Mouse (Mus musculus) embryonic facial prominence, embryonic 13.5 days (tissue): ENCODE measurements at regions not wholly inside any gene's neighbourhood (a gene's known extent, or its start where the extent isn't known, plus 50 kb on each side); places are given as distances from the start of the nearest gene placed in this dataset.

Source experiments
- ATAC-seq: fragments of 200-750 bp; cut with Nextera tagmentation; 2 replicates; pipeline ENCODE4 v1.8.0; 2017; ENCODE audit warnings: low read depth; ENCODE audit not compliant: insufficient number of reproducible peaks, insufficient read depth, low FRiP score, low TSS enrichment
- H3K27ac ChIP-seq: fragments of 300-500 bp; sonication (generic); 2 replicates; pipeline ENCODE4 v1.5.1; 2015; ENCODE audit warnings: moderate library complexity, mild to moderate bottlenecking, inconsistent platforms
- H3K27me3 ChIP-seq: fragments of 300-500 bp; sonication (generic); 2 replicates; pipeline ENCODE4 v1.6.1; 2015; ENCODE audit warnings: mild to moderate bottlenecking, inconsistent platforms
- H3K36me3 ChIP-seq: fragments of 300-500 bp; sonication (generic); 2 replicates; pipeline ENCODE4 v1.6.1; 2015; ENCODE audit warnings: mild to moderate bottlenecking, inconsistent platforms
- H3K4me1 ChIP-seq: fragments of 300-500 bp; sonication (generic); 2 replicates; pipeline ENCODE4 v1.6.1; 2015; ENCODE audit warnings: inconsistent platforms
- H3K4me2 ChIP-seq: fragments of 300-500 bp; sonication (generic); 2 replicates; pipeline ENCODE4 v1.6.1; 2015; ENCODE audit warnings: moderate library complexity, mild to moderate bottlenecking, inconsistent platforms
- H3K4me3 ChIP-seq: fragments of 300-500 bp; sonication (generic); 2 replicates; pipeline ENCODE4 v1.5.1; 2015; ENCODE audit warnings: mild to moderate bottlenecking, inconsistent platforms
- H3K9ac ChIP-seq: fragments of 300-500 bp; sonication (generic); 2 replicates; pipeline ENCODE4 v1.6.1; 2015; ENCODE audit warnings: mild to moderate bottlenecking, inconsistent platforms
- H3K9me3 ChIP-seq: fragments of 300-500 bp; sonication (generic); 2 replicates; pipeline ENCODE4 v1.6.1; 2016; ENCODE audit warnings: inconsistent platforms
- WGBS: fragments of 180-500 bp; shearing (Covaris S2); methylation state at CpG from one replicate; pipeline ENCODE4 v1.1.7; 2015; ENCODE audit warnings: mixed read lengths; 5-methylcytosine and 5-hydroxymethylcytosine counted together

GRCm38 (mm10) chr3:60323514-60323913, 149.1 kb upstream of the Mbnl1 start:
- Histone ChIP-seq H3K9me3 (no peaks in the 10 kb centered on the region), H3K4me2 (no peak overlapping the region), H3K4me3 (no peak overlapping the region), H3K4me1 (no peaks in the 10 kb centered on the region), H3K36me3 (no peaks in the 10 kb centered on the region), H3K27ac (no peak overlapping the region), H3K9ac (no peak overlapping the region), H3K27me3 (no peaks in the 10 kb centered on the region)
- no peak for ATAC-seq

GRCm38 (mm10) chr3:60324416-60324815, 148.2 kb upstream of the Mbnl1 start:
- no peaks in the 10 kb centered on the region for H3K9me3 ChIP-seq
- no peaks in the 10 kb centered on the region for H3K27me3 ChIP-seq
- no peak overlapping the region for H3K4me2 ChIP-seq
- no peak overlapping the region for H3K4me3 ChIP-seq
- H3K9ac ChIP-seq: no peak overlapping the region
- no peak for ATAC-seq
- H3K4me1 ChIP-seq: no peaks in the 10 kb centered on the region
- no peak overlapping the region for H3K27ac ChIP-seq
- H3K36me3 ChIP-seq: no peaks in the 10 kb centered on the region

GRCm38 (mm10) chr3:60324969-60325368, 147.7 kb upstream of the Mbnl1 start:
- Histone ChIP-seq H3K36me3 (no peaks in the 10 kb centered on the region), H3K4me3 (no peak overlapping the region), H3K9me3 (no peaks in the 10 kb centered on the region), H3K4me2 (no peak overlapping the region), H3K27ac (no peak overlapping the region), H3K9ac (no peak overlapping the region), H3K27me3 (no peaks in the 10 kb centered on the region), H3K4me1 (no peaks in the 10 kb centered on the region)
- no peak for ATAC-seq

GRCm38 (mm10) chr3:60332460-60332859, 140.2 kb upstream of the Mbnl1 start:
- no peaks in the 10 kb centered on the region for H3K9me3 ChIP-seq
- no peak overlapping the region for H3K4me2 ChIP-seq
- no peak overlapping the region for H3K4me3 ChIP-seq
- no peaks in the 10 kb centered on the region for H3K36me3 ChIP-seq
- H3K9ac ChIP-seq: no peak overlapping the region
- H3K27ac ChIP-seq: no peak overlapping the region
- H3K27me3 ChIP-seq: no peaks in the 10 kb centered on the region
- H3K4me1 ChIP-seq: no peaks in the 10 kb centered on the region
- no peak for ATAC-seq

DNA sequence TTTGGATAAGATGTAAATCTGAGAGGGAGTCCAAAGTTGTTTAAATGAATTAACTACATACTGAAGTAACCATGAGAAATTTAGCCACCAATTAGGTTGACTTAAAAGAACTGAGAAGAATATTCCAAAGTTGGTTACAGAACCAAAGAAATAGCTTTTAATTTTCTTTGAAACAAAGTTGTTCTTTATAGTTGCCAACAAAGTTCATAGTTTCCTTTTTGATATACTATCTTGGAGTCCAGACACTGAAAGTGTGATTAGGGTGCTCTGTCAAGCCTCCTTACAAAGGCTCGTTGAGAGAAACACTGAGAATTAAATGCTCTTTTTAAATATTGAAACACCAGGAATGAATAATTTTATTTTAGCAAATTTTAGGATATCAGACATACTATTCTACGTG, 139.0 kb upstream of the Mbnl1 start:
- 88% methylated on average over 2 of the region's 2 CpGs for WGBS
- H3K4me1 ChIP-seq: no peaks in the 10 kb centered on the region
- no peak overlapping the region for H3K27ac ChIP-seq
- no peak overlapping the region for H3K4me3 ChIP-seq
- no peaks in the 10 kb centered on the region for H3K9me3 ChIP-seq
- H3K27me3 ChIP-seq: no peaks in the 10 kb centered on the region
- H3K36me3 ChIP-seq: no peaks in the 10 kb centered on the region
- ATAC-seq: no peak
- H3K9ac ChIP-seq: no peak overlapping the region
- H3K4me2 ChIP-seq: no peak overlapping the region

DNA sequence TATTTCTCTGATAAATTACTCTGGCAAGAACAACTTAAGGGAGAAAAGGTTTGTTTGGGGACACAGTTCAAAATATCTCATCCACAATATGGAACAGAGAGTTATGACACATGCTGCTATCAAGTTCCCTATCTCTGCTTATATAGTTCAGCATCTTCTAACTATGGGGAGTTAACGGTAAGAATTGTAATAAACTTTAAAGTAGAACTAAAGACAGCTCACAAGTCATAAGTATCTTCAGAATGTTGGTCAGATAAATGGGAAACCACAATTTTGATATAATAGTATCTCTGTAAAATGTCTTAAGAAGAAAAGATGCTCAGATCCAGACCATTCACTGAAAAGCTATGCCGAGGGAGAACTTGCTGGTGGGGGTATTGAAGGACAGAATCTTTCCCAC, 138.5 kb upstream of the Mbnl1 start:
- 88% methylated on average over 2 of the region's 2 CpGs for WGBS
- Histone ChIP-seq H3K36me3 (no peaks in the 10 kb centered on the region), H3K9me3 (no peaks in the 10 kb centered on the region), H3K4me3 (no peak overlapping the region), H3K27me3 (no peaks in the 10 kb centered on the region), H3K9ac (no peak overlapping the region), H3K4me1 (no peaks in the 10 kb centered on the region), H3K27ac (no peak overlapping the region), H3K4me2 (no peak overlapping the region)
- no peak for ATAC-seq

DNA sequence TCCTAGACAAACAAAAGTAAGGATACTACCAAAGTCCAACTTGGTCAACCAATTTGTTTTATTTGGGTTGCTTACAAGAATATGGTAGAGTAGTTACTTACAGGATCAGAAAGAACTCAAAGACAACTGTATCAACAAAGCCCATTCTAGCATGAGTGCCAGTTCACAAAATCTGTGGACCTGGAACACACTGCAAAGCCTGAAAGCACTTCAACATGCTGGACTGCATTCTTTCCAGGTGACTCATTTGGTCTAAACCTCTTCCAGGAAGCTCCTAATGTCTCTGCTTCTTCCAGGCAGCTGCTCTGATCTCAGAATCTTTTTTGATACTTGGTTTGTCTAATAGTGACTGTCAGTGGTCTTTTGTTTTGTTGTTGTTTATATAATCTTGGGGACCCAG, 126.2 kb upstream of the Mbnl1 start:
- ATAC-seq: no peak

DNA sequence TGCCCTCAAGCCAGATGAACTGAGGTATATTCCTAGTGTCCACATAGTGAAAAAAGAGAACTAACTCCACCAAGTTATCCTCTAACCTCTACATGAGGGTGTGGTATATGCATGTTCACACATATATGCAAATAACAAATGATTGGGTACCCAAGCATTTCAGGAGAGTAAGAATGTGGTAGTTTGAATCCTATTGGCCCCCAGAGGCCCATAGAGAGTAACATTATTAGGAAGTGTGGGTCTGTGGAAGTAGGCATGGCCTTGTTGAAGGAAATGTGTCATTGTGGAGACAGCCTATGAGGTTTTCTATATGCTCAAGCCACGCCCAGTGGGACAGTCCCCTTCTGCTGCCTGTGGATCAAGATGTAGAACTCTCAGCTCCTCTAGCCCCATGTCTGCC, 125.6 kb upstream of the Mbnl1 start:
- ATAC-seq: no peak
- 74% methylated on average over 1 of the region's 1 CpGs for WGBS
- H3K9me3 ChIP-seq: peaks cover 3% of the 10 kb centered on the region; the same call in 1 of the 2 replicates
- H3K27ac ChIP-seq: no peak overlapping the region
- H3K4me2 ChIP-seq: no peak overlapping the region
- no peaks in the 10 kb centered on the region for H3K4me1 ChIP-seq
- no peaks in the 10 kb centered on the region for H3K36me3 ChIP-seq
- no peak overlapping the region for H3K9ac ChIP-seq
- no peaks in the 10 kb centered on the region for H3K27me3 ChIP-seq
- no peak overlapping the region for H3K4me3 ChIP-seq

More for the DNA sequence above, 126.2 kb upstream of the Mbnl1 start:
- H3K9ac ChIP-seq: no peak overlapping the region
- no peak overlapping the region for H3K4me3 ChIP-seq
- H3K27me3 ChIP-seq: no peaks in the 10 kb centered on the region
- no peak overlapping the region for H3K27ac ChIP-seq
- H3K9me3 ChIP-seq: peaks cover 3% of the 10 kb centered on the region; the same call in 1 of the 2 replicates
- H3K4me1 ChIP-seq: no peaks in the 10 kb centered on the region
- H3K36me3 ChIP-seq: no peaks in the 10 kb centered on the region
- no peak overlapping the region for H3K4me2 ChIP-seq

DNA sequence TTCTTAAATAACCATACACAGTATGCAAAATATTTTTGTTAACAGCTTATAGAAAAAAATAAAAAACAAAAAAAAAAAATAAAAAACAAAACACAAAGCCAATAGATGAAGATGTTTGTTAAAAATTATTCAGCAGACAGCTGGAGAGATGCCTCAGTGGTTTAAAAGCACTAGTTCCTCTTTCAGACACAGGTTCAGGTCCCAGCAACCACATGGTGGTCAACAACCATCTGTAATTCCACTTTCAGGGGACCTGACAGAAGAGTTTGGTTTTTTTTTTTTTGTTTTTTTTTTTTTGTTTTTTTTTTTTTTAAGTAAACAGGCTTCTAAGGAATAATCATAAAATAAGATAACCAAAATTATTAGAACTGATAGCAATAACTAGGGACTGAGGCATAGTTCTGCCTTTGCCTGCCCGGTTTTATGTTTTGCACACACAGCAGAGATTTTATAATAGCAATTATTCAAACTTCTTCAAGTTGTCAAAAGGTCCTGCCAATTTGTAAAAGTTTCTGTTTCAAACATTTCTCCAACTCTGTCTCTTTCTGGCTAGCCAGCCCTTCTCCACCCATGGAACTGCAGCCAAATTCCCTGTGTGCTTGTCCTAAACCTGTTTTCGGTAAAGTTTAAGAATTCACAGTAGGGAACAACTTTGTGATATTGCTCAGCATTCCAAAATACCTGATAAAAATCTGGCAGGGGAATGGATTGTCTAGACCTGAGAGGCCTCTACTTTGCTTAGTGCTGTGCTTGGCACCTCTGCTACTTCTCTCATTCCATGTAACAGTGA, 101.3 kb upstream of the Mbnl1 start:
- Histone ChIP-seq H3K4me3 (no peak overlapping the region), H3K27ac (no peak overlapping the region), H3K27me3 (no peaks in the 10 kb centered on the region), H3K9ac (no peak overlapping the region), H3K4me2 (no peak overlapping the region), H3K9me3 (no peaks in the 10 kb centered on the region), H3K4me1 (no peaks in the 10 kb centered on the region), H3K36me3 (no peaks in the 10 kb centered on the region)
- ATAC-seq: no peak
- WGBS: 75% methylated on average over 2 of the region's 2 CpGs

GRCm38 (mm10) chr3:60373662-60374061, 99.0 kb upstream of the Mbnl1 start:
- Histone ChIP-seq H3K9ac (no peak overlapping the region), H3K36me3 (no peaks in the 10 kb centered on the region), H3K4me3 (no peak overlapping the region), H3K9me3 (no peaks in the 10 kb centered on the region), H3K27ac (no peak overlapping the region), H3K4me1 (no peaks in the 10 kb centered on the region), H3K4me2 (no peak overlapping the region), H3K27me3 (no peaks in the 10 kb centered on the region)
- ATAC-seq: no peak
- 85% methylated on average over 1 of the region's 1 CpGs for WGBS

DNA sequence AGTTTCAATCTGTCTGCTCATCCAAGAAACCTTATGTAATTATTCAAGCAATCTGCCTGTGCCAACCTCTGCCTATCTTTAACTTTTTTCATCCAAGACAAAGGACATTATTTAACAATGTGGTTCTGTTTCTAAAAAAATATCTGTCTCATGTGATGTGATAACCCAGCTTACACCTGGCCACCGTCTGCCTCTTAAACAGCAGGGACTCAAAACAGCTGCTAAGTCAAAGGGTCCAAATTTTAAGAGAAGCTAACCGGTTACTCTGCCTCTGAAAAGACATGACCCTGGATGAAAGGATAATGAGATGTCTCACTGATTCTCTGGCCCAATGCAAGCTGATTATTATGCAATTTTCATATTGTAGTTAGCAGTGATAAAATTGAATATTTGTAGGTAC, 84.0 kb upstream of the Mbnl1 start:
- H3K4me2 ChIP-seq: no peak overlapping the region
- H3K27me3 ChIP-seq: no peaks in the 10 kb centered on the region
- H3K4me1 ChIP-seq: no peaks in the 10 kb centered on the region
- no peak for ATAC-seq
- H3K36me3 ChIP-seq: no peaks in the 10 kb centered on the region
- H3K9me3 ChIP-seq: no peaks in the 10 kb centered on the region
- no peak overlapping the region for H3K4me3 ChIP-seq
- 56% methylated on average over 2 of the region's 2 CpGs for WGBS
- no peak overlapping the region for H3K9ac ChIP-seq
- no peak overlapping the region for H3K27ac ChIP-seq

GRCm38 (mm10) chr3:60389032-60389431, 83.6 kb upstream of the Mbnl1 start:
- H3K9ac ChIP-seq: no peak overlapping the region
- no peaks in the 10 kb centered on the region for H3K36me3 ChIP-seq
- H3K27me3 ChIP-seq: no peaks in the 10 kb centered on the region
- H3K4me2 ChIP-seq: no peak overlapping the region
- no peaks in the 10 kb centered on the region for H3K4me1 ChIP-seq
- ATAC-seq: no peak
- H3K9me3 ChIP-seq: no peaks in the 10 kb centered on the region
- H3K27ac ChIP-seq: no peak overlapping the region
- no peak overlapping the region for H3K4me3 ChIP-seq
- 35% methylated on average over 2 of the region's 2 CpGs for WGBS

GRCm38 (mm10) chr3:60395299-60395698, 77.3 kb upstream of the Mbnl1 start:
- Histone ChIP-seq H3K27me3 (no peaks in the 10 kb centered on the region), H3K27ac (no peak overlapping the region), H3K36me3 (no peaks in the 10 kb centered on the region), H3K4me1 (no peaks in the 10 kb centered on the region), H3K9me3 (no peaks in the 10 kb centered on the region), H3K4me3 (no peak overlapping the region), H3K4me2 (no peak overlapping the region), H3K9ac (no peak overlapping the region)
- WGBS: 82% methylated on average over 4 of the region's 4 CpGs
- no peak for ATAC-seq
